Mouse (Mus musculus) common myeloid progenitor, adult 5-6 weeks (primary cell): Measurements from ENCODE around the gene Nt5m. TPM values are rescaled to one million over a fixed set of nuclear protein-coding genes. Genes with fewer than 3 reads are reported as not detected.

Experiments used
- ATAC-seq: replicated peaks from 2 replicates; pipeline ENCODE4 v1.8.0; 2016; ENCODE audit warnings: low read depth, mild to moderate bottlenecking, moderate TSS enrichment, inconsistent platforms; ENCODE audit not compliant: poor library complexity, severe bottlenecking
- total RNA-seq: library from RNA; stranded (forward); fragments of 200-1000, 187-1606 nt; gene quantifications from 2 replicates; pipeline ENCODE4 v1.2.3, GENCODE M21; 2017

The Nt5m gene
- total RNA-seq, 1 experiment from 2014 or later = 17.2 TPM

DNA sequence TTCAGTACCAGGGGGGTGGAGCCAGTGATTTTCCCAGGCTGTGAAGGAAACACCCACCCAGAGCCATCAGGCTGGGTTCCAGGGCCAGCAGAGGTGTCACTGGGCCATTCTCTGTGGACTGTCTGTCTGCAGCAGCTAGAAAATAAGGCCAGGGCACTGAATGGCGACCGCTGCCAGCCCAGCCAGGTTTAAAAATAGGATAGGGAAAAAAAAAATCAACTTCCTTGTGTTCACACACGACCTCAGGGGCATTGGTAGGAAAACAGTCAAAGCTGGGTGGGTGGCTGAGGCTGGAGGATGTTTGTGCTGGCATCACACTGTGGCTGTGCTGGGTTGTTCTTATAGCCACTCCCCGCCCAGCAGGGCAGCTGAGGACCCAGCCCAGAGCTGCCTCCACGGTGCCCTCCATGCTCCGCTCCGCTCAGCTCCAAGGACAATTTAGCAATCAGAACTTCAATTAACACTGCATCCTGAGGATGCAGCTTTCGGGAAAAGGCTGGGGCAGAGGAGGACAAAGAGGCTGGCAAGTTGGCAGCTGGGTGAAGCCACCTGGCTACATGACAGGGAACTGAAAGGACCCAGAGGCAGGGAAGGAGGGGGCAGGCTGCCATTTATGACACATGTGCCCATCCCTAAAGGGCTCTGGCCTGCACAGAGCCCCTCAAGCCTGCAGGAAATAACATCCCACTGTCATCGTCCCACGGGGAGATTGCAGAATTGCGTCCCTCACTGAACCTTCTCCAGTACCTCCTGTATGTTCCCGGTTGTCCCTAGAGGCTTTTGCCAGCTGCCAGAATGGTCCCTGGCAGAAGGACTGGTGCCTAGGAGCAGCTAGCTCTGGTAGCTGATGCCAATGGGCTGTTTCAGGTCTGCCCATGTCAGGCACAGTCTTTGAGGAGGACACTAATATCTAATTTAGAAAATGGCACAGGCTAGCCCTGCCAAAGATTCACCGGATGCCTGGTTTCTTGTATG is 60.8 kb downstream of the Nt5m start:
- ATAC-seq = no peak

DNA sequence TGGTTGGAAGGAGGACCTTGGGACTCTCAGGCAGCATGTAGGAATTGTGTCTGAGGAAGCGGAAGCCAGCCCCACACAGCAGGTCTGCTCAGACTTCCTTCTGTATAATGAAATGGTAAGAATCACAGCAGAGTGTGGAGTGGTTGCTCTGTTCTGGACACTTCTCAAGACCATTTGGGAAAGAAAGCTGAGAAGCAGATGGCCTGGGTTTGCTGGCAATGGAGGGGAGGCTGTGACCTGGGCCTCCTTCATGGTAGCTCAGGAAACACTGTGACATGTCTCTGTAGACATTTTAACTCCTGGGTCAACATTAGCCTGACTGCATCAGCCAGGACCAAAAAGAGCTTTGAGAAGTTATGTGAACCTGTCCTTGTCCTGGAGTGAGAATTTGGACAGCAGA is 61.7 kb downstream of the Nt5m start:
- no peak for ATAC-seq

DNA sequence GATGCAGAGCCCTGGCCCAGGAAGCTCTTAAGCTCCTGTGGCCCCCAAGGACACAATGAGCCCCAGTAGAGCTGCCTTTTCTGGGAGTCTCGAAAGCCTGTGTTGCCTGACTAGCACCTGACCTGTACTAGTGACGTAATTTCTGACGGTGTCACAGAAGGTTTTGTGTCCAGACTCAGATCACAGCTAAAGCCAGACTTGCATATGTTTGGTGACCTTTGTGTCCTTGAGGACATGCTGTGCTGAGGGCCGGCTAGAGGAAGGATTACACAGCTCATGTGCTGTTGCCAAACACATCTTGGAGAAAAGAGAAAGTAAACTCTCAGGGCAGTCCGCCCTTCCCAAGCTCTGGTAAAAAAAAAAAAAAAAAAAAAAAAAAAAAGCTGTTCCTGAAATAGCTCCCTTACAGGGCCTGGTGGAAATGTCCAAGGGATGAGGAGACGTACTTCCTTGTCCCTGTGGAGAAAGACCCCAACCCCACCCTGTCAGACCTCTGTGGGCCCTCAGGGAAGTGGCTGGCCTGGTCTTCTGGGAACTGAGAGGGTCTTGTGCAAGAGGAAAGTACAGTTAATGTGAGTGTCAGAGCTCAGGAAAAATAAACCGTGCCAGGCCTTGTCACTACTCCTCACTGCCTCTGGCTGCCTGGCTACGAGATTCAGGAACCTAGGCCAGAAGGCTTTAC is 62.9 kb downstream of the Nt5m start:
- ATAC-seq = peak; percentile 50

DNA sequence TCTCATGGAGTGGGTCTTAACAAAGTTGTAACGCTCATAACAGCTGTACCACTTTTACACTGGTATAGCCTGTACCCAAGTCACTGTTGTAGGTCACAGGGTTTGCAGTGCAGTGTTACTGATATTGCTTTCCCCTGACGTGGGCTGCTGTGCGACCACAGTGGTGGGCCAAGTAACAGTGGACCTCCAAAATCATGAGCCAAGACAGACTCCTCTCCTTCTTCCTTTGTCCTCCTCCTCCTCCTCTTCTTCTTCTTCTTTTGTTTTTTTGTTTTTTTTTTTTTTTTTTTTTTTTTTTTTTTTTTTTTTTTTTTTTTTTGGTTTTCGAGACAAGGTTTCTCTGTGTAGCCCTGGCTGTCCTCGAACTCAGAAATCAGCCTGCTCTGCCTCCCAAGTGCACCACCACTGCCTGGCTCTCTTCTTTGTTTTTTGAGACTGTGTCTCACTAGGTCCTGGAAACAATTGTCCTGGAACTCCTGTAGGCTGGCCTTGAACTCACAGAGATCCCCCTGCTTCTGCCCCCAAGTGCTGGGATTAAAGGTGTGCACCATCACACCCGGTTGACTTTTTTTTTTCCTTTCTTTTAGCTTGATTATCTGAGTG is 67.4 kb downstream of the Nt5m start:
- ATAC-seq = no peak

DNA sequence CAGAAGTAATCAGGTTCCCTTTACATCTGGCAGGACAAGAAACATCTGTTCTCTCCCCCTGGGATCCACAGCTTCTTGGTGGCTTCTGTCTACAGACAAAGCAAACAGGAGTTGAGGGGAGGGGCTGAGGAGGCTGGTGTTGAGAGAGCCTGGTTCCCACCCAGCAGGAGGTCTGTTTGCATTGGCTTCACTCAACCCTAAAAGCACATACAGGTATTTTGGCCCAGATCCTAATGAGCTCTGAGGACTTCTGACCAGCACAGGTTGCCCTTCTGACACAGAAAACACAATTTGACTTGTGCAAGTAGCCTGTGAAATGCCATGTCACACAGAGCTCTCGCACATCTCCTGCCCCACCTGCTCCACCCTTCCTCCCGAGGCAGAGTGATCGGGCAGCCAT is 69.2 kb downstream of the Nt5m start:
- no peak for ATAC-seq

DNA sequence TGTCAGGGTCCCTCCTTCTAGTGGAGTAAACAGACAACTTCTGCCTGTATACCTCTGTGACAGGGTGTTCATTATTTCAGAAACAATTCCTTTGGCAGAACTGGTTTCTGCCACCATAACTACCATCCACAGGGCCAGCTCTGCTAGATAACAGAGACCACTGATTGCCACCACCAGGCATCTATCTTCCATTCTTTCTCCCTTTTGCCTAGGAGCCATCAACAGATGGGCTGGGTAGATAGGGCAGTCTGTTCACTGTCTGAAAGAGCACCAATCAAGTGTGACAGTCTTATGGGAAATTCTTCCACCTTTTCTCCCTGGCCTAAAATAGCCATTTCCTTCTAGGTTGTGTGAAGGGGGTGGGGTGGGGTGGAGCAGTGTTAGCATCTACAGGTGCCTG is 71.3 kb downstream of the Nt5m start:
- no peak for ATAC-seq

DNA sequence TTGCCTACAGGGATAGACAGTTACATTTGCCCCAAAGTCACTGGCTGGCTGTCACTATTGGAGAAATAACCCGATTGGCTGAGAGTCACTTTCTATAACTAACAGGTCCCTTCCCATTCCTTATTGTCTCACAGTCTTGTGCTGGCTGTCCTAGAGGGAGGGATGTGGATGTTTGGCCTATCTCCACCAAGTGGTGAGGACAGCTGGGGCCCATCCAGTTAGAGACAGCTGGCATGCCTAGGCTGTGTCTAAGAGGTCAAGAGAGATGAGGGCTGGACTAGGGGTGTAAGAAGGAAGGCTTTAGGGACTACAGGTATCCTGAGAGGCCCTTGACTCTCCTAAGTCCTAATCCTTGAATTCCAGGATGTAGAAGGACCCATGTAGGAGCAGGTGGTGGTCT is 72.3 kb downstream of the Nt5m start:
- no peak for ATAC-seq

DNA sequence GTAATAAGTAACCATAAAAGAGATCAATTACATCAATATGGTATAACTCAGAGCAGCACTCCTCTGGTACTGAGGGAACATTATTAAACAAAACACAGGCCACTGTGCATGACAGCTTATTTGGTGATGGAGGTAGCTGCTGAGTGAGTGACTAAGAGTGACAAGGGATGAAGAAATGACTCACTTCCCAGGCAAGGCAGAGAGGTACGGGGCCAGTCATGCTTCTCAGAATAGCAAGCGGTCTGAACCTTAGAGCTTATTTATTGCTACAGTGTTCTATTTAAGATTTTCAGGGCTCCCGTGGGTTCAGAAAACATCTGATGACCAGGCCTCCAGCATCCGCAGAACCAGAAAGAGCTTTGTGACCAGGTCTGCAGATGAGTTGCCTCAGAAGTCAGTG is 74.5 kb downstream of the Nt5m start:
- ATAC-seq = no peak

DNA sequence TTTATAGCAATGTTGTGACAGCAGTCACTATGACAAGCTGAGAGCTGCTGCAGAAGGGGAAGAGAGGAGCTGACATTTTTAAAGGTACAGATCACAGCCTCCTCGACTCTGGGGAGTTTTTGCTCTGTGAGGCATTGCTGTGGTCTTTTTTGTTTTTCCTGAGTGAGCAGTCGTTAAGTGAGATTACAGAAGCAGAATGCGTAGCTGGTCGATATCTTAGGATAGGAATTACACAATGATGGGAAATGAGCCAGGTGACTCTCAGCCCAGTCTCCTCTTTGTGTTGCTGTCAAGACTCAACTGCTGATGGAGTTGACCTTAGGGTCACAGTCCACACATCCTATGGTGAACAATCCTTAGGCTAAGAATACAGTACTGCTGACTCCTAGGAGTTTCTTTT is 78.8 kb downstream of the Nt5m start:
- ATAC-seq = no peak

DNA sequence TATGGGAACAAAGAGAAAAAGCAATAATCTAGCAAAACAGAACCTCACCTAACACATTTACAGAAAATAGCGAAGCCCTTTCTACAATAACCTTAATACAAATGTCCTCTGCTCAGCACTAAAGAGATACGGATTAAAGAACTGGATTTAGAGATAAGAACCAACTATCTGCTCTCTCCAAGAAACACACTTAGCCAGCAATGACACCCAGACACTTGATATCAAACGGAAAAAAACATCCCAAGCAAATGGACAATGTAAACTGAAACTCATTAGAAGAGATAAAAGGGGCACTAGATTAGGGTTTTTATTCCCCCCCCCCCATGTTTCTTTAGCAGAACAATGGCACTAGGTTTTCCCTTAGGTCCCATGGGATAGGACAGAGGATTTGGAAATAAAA is 80.2 kb downstream of the Nt5m start:
- ATAC-seq = no peak

DNA sequence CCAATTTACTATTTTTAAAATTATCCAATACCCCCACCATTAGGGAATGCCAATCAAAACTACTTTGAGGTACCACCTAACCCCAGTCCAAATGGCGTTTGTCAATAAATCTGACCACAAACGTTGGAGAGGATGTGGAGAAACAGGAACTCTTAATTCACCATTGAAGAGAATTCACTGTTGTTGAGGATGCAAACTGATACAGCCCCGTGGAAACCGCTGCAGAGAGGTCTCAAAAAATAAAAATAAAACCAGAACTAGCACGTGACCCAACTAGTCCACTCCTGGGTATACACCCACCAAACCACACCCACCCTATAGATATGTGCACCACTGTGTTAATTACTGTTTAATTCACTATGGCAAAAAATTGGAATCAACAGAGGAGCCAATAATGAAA is 81.1 kb downstream of the Nt5m start:
- peak; percentile 85 for ATAC-seq

DNA sequence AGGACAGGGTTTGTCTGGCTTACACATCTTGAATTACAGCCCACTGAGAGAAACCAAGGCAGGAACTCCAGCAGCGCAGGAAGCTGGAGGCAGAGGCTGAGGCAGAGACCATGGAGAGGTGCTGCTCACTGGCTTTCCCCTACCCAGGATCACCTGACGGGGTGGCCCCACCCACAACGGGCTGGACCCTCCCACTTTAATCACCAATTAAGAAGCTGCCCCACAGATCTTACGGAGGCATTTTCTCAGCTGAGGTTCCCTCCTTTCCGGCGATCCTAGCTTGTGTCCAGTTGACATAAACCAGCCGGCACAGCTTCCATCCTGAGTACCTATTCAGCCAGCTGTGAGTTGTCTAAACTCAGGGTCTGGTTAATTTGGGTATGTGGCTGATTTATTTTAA is 82.0 kb downstream of the Nt5m start:
- ATAC-seq = no peak

DNA sequence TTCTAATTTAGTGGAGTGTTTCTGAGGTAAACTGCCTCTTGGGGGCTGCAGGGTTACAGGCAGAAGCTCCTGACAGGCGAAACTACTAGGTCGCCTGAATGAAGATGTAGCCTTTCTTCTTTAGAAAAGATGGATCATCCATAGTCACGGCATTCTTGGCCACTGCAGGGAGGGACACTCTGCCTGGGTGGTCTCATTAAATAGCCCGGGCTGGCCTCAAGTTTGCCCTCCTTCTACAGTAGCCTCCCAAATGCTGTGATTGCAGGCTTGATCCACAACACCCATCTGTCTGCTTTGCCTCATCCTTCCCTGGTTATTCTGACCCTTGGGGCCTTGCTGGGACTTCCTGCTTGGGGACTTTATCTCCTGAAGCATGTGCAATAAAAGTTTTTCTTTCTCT is 90.8 kb downstream of the Nt5m start:
- ATAC-seq = no peak

Other genes starting within 250 kb of the Nt5m start
- not detected in 2 replicates for gene Olfr223, start 246.2 kb upstream of the Nt5m start, total RNA-seq
- gene Mprip, start 178.1 kb upstream of the Nt5m start, total RNA-seq = 88.3 and 101 TPM in 2 replicates
- gene Pld6, start 51.8 kb upstream of the Nt5m start, total RNA-seq = 2.6 and 3.2 TPM in 2 replicates
- 18.0 and 18.4 TPM in 2 replicates for gene Flcn, start 29.4 kb upstream of the Nt5m start, total RNA-seq
- 202 and 227 TPM in 2 replicates for gene Cops3, start 391 bp downstream of the Nt5m start, total RNA-seq
- 28.1 and 29.6 TPM in 2 replicates for gene Med9, start 108.8 kb downstream of the Nt5m start, total RNA-seq
- gene Rasd1, start 125.5 kb downstream of the Nt5m start, total RNA-seq = 0.91 and 1.2 TPM in 2 replicates
- 0.92 and 5.6 TPM in 2 replicates for gene Pemt, start 207.0 kb downstream of the Nt5m start, total RNA-seq